Mouse (Mus musculus): ENCODE results near the gene Srek1ip1. TPM values are rescaled to one million over a fixed set of nuclear protein-coding genes. Genes with fewer than 3 reads are reported as not detected.

Srek1ip1 gene
- total RNA-seq, 2 experiments from 2014 or later: 17.9 to 18.3 TPM

- intact Hi-C loops (cut with DNase I): no loop called here
- DNase-seq (ENCODE audit: low spot score in 2 of 2): peak in 1 of 2 experiments; percentile 61
Observed at GRCm38 (mm10) chr13:104832811-104833210, 40.5 kb downstream of the Srek1ip1 start.

- intact Hi-C loops (cut with DNase I): no loop called here
Observed at GRCm38 (mm10) chr13:104837628-104838027, 45.3 kb downstream of the Srek1ip1 start.

GRCm38 (mm10) chr13:104841937-104842336 is 49.7 kb downstream of the Srek1ip1 start:
- peak in 1 of 2 experiments; percentile 14 for DNase-seq (ENCODE audit: low spot score in 2 of 2)
- intact Hi-C loops (cut with DNase I): no loop called here

More at GRCm38 (mm10) chr13:104837628-104838027, 45.3 kb downstream of the Srek1ip1 start:
- DNase-seq (ENCODE audit: low spot score in 2 of 2): no peak

- intact Hi-C loops (cut with DNase I): no loop called here
- DNase-seq (ENCODE audit: low spot score in 2 of 2): no peak
Observed at GRCm38 (mm10) chr13:104843295-104844089, 51.2 kb downstream of the Srek1ip1 start.

GRCm38 (mm10) chr13:104853645-104854044 is 61.4 kb downstream of the Srek1ip1 start:
- intact Hi-C loops (cut with DNase I): no loop called here

GRCm38 (mm10) chr13:104863127-104863979 is 71.1 kb downstream of the Srek1ip1 start, which contains the start of gene Shisal2b:
Gene Shisal2b (minus strand): TSS chr13:104863893.
- intact Hi-C loops (cut with DNase I): no loop called here
- DNase-seq (ENCODE audit: low spot score in 2 of 2): peak; percentile 24 to 28

More at GRCm38 (mm10) chr13:104853645-104854044, 61.4 kb downstream of the Srek1ip1 start:
- no peak for DNase-seq (ENCODE audit: low spot score in 2 of 2)

GRCm38 (mm10) chr13:104866726-104867125 is 74.4 kb downstream of the Srek1ip1 start:
- no peak for DNase-seq (ENCODE audit: low spot score in 2 of 2)
- intact Hi-C loops (cut with DNase I): no loop called here

GRCm38 (mm10) chr13:104869907-104870306 is 77.6 kb downstream of the Srek1ip1 start:
- intact Hi-C loops (cut with DNase I): no loop called here
- DNase-seq (ENCODE audit: low spot score in 2 of 2): peak in 1 of 2 experiments; percentile 58

- DNase-seq (ENCODE audit: low spot score in 2 of 2): no peak
- intact Hi-C loops (cut with DNase I): no loop called here
Observed at GRCm38 (mm10) chr13:104878508-104878907, 86.2 kb downstream of the Srek1ip1 start.

- intact Hi-C loops (cut with DNase I): no loop called here
- no peak for DNase-seq (ENCODE audit: low spot score in 2 of 2)
Observed at GRCm38 (mm10) chr13:104883566-104884249, 91.4 kb downstream of the Srek1ip1 start.

- DNase-seq (ENCODE audit: low spot score in 2 of 2): peak in 1 of 2 experiments; percentile 6
- intact Hi-C loops (cut with DNase I): no loop called here
Observed at GRCm38 (mm10) chr13:104886308-104887032, 94.2 kb downstream of the Srek1ip1 start.

Other genes with a start within 250 kb of the Srek1ip1 start
- 10 to 100 TPM; 14.1 to 16.0 TPM for gene Cwc27, start 24.7 kb downstream of the Srek1ip1 start, total RNA-seq (2021)
- gene Shisal2b, start 71.4 kb downstream of the Srek1ip1 start, total RNA-seq (2021): 1 to 10 TPM in 1 of 2 experiments, under 1 TPM in 1; 0.34 to 1.0 TPM